Mouse (Mus musculus) stomach, postnatal 0 days (tissue): ENCODE results near the gene Lypd6b. TPM values are rescaled to one million over a fixed set of nuclear protein-coding genes. Genes with fewer than 3 reads are reported as not detected.

Experiments used
- ATAC-seq: fragments of 200-750 bp; cut with Nextera tagmentation; 2 replicates; pipeline ENCODE4 v1.8.0; 2017; ENCODE audit not compliant: low FRiP score, low TSS enrichment
- DNase-seq: peaks from one replicate; pipeline ENCODE4 v3.0.0-alpha.2; 2016; ENCODE audit warnings: low spot score
- H3K27ac ChIP-seq: fragments of 300-500 bp; sonication (generic); replicated peaks from 2 replicates; pipeline ENCODE4 v1.5.1; 2014; ENCODE audit warnings: mild to moderate bottlenecking, control low read depth
- H3K27me3 ChIP-seq: fragments of 300-500 bp; sonication (generic); 2 replicates; pipeline ENCODE4 v1.6.1; 2014; ENCODE audit warnings: low read length; ENCODE audit not compliant: control insufficient read depth, insufficient read depth
- H3K36me3 ChIP-seq: fragments of 300-500 bp; sonication (generic); 2 replicates; pipeline ENCODE4 v1.6.1; 2014; ENCODE audit warnings: low read length, mixed read lengths; ENCODE audit not compliant: control insufficient read depth, insufficient read depth
- H3K4me1 ChIP-seq: fragments of 300-500 bp; sonication (generic); replicated peaks from 2 replicates; pipeline ENCODE4 v1.6.1; 2014; ENCODE audit warnings: antibody characterized with exemption; ENCODE audit not compliant: control insufficient read depth, insufficient read depth
- H3K4me2 ChIP-seq: fragments of 300-500 bp; sonication (generic); replicated peaks from 2 replicates; pipeline ENCODE4 v1.6.1; 2014; ENCODE audit warnings: low read depth, mild to moderate bottlenecking, control low read depth, moderate library complexity
- H3K4me3 ChIP-seq: fragments of 300-500 bp; sonication (generic); 2 replicates; pipeline ENCODE4 v1.5.1; 2014; ENCODE audit warnings: low read depth, low read length, control low read depth
- H3K9ac ChIP-seq: fragments of 300-500 bp; sonication (generic); 2 replicates; pipeline ENCODE4 v1.6.1; 2014; ENCODE audit warnings: mild to moderate bottlenecking, low read length, control low read depth, mixed read lengths
- H3K9me3 ChIP-seq: fragments of 300-500 bp; sonication (generic); 2 replicates; pipeline ENCODE4 v1.6.1; 2016; ENCODE audit warnings: low read length; ENCODE audit not compliant: control insufficient read depth
- CTCF ChIP-seq: IDR thresholded peaks from 2 replicates; pipeline ENCODE4 v1.5.1; 2016; ENCODE audit warnings: antibody characterized with exemption, low read depth, mild to moderate bottlenecking, moderate library complexity
- EP300 ChIP-seq: optimal IDR thresholded peaks from 2 replicates; pipeline ENCODE3; 2016; ENCODE audit warnings: antibody characterized with exemption
- WGBS: fragments of 180-500 bp; shearing (Covaris S2); extraction: QIAGEN DNeasy Blood & Tissue Kit; methylation state at CpG from one replicate; pipeline ENCODE4 v1.1.7; 2014; 5-methylcytosine and 5-hydroxymethylcytosine counted together
- polyA plus RNA-seq: library from polyadenylated mRNA; unstranded; fragments of >200 nt; fragmentation: Nextera tagmentation; extraction: Ambion mirVana; gene quantifications from 2 replicates; pipeline ENCODE4 v1.2.1, GENCODE M21; 2015

Gene Lypd6b
- polyA plus RNA-seq, 1 experiment from 2014 or later: 31.8 TPM

GRCm38 (mm10) chr2:49830369-49830768 is 42.9 kb downstream of the Lypd6b start:
- DNase-seq (no peak), ATAC-seq (no peak)
- Histone ChIP-seq H3K4me3 (no peak overlapping the region), H3K9me3 (no peaks in the 10 kb centered on the region), H3K4me1 (no peaks in the 10 kb centered on the region), H3K27ac (no peak overlapping the region), H3K4me2 (no peak overlapping the region), H3K36me3 (no peaks in the 10 kb centered on the region), H3K9ac (no peak overlapping the region), H3K27me3 (no peaks in the 10 kb centered on the region)
- WGBS: 80% methylated on average over 3 of the region's 3 CpGs
- TF ChIP-seq EP300: no peak
- TF ChIP-seq CTCF: no peak

DNA sequence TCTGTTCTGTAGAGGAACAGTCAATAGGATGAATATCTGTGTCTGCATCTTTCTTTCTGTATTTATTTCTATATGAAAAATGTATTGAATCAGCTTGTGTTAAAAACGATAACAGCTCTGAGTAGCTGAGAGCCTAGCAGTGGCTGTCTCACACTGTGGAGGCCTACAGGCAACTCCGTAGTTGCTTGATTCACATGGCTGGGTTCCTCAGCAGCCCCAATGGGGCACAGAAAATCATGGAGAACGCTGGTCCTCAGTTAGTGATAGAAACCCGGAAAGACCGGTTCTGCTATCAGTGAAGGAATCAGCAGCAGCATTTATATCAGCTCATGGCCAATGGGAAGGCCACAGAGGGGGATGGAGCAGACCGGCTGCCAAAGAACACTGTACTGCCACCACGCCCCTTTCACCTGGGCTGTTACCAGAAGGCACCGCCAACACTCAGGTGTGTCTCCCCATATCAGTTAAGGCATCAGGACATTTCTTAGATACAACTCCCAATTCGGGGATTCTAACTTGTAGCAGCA is 44.9 kb downstream of the Lypd6b start:
- ATAC-seq (peak; percentile 86), DNase-seq (peak; percentile 68)
- H3K4me1 ChIP-seq: no peaks in the 10 kb centered on the region
- no peak overlapping the region for H3K27ac ChIP-seq
- no peak overlapping the region for H3K4me2 ChIP-seq
- TF ChIP-seq CTCF (no peak), EP300 (peak; percentile 33)
- H3K9me3 ChIP-seq: no peaks in the 10 kb centered on the region
- no peak overlapping the region for H3K9ac ChIP-seq
- H3K4me3 ChIP-seq: no peak overlapping the region
- no peaks in the 10 kb centered on the region for H3K27me3 ChIP-seq
- WGBS: 54% methylated on average over 9 of the region's 9 CpGs
- no peaks in the 10 kb centered on the region for H3K36me3 ChIP-seq

DNA sequence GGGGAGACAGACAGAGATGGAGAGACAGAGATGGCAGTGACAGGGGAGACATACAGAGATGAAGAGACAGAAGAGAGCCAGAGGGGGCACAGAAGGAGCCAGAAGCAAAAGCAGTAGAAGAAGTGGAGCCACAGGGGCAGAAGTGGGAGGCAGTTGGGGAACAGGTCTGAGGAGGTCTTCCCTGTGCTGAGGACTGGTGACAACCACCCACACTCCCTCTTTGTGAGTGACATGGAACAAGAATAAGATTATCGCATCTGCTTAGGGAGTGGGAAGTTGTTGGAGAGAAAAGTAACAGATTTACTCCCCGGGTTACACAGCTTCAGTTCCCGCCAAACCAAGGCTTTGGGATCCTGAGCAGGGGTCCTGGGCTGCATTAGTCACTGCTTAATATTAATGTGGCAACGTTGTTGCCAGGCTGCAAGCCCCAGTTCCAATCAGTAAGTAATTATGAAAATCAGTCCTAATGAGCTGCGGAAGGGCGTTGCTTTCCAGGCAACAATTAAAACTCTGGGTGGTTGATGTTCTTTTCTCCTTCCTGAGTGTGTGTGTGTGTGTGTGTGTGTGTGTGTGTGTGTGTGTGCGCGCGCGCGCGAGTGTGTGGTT is 50.1 kb downstream of the Lypd6b start:
- no peak overlapping the region for H3K4me2 ChIP-seq
- ATAC-seq (peak; percentile 18; the same call in 1 of the 2 replicates), DNase-seq (no peak)
- TF ChIP-seq CTCF: no peak
- no peak for TF ChIP-seq EP300
- H3K36me3 ChIP-seq: no peaks in the 10 kb centered on the region
- H3K4me3 ChIP-seq: no peak overlapping the region
- no peaks in the 10 kb centered on the region for H3K4me1 ChIP-seq
- H3K9ac ChIP-seq: no peak overlapping the region
- H3K27ac ChIP-seq: no peak overlapping the region
- no peaks in the 10 kb centered on the region for H3K27me3 ChIP-seq
- WGBS: 47% methylated on average over 12 of the region's 12 CpGs
- H3K9me3 ChIP-seq: no peaks in the 10 kb centered on the region

- DNase-seq: no peak
- no peak for ATAC-seq
- Histone ChIP-seq H3K9ac (no peak overlapping the region), H3K4me1 (no peaks in the 10 kb centered on the region), H3K4me3 (no peak overlapping the region), H3K9me3 (no peaks in the 10 kb centered on the region), H3K27ac (no peak overlapping the region), H3K27me3 (no peaks in the 10 kb centered on the region), H3K36me3 (no peaks in the 10 kb centered on the region), H3K4me2 (no peak overlapping the region)
- TF ChIP-seq CTCF (no peak), EP300 (no peak)
- WGBS: 64% methylated on average over 7 of the region's 7 CpGs
These were observed 51.1 kb downstream of the Lypd6b start for GRCm38 (mm10) chr2:49838611-49839010.

DNA sequence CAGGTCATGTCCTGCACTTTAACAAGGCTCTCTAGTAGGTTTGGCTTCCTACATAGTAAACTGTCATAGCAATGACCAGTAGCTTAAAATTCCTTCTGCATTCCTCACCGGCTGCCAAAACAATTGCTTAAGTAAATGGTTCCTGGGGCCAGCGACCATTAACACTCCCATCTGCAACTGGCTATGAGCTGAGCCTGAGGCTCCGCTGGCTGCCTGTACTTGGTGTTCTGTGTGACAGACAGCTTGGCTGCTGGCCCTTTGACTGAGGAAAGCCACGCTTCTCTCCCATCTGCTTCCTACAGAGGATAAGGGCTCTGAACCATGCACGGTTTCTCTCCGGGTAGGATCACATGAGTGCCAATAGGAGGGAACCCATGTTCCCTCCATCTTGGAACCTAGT is 53.1 kb downstream of the Lypd6b start:
- Histone ChIP-seq H3K4me2 (no peak overlapping the region), H3K27ac (no peak overlapping the region), H3K4me1 (no peaks in the 10 kb centered on the region), H3K4me3 (no peak overlapping the region), H3K27me3 (no peaks in the 10 kb centered on the region), H3K9me3 (no peaks in the 10 kb centered on the region), H3K9ac (no peak overlapping the region), H3K36me3 (no peaks in the 10 kb centered on the region)
- TF ChIP-seq CTCF (no peak), EP300 (no peak)
- DNase-seq (no peak), ATAC-seq (0 out of 2 replicates have a peak, but pooled peaks have one; percentile 42)
- WGBS: 23% methylated on average over 6 of the region's 6 CpGs

DNA sequence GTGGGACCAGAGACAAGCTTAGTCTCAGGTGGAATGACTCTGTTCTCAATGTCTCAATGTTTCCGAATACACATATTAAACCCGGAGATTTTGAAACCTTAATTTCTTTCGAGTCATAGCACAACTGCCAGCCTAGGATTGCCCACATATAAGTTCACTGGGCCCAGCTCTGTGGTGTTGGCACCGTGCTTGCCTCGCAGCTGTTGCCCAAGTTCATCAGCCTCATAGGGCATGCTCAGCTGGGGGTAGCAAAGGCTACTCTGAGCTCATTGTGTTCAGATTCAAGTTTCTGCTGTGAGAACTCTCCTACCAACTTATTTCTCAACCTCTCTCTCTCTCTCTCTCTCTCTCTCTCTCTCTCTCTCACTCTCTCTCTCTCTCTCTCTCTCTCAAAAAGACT is 53.6 kb downstream of the Lypd6b start:
- Histone ChIP-seq H3K9me3 (no peaks in the 10 kb centered on the region), H3K4me2 (no peak overlapping the region), H3K9ac (no peak overlapping the region), H3K36me3 (no peaks in the 10 kb centered on the region), H3K27me3 (no peaks in the 10 kb centered on the region), H3K4me3 (no peak overlapping the region), H3K4me1 (no peaks in the 10 kb centered on the region), H3K27ac (no peak overlapping the region)
- TF ChIP-seq CTCF (no peak), EP300 (no peak)
- no peak for DNase-seq
- 87% methylated on average over 5 of the region's 5 CpGs for WGBS
- ATAC-seq: no peak
